Comparison of ENCODE assay signal across 10 mouse cellular contexts in genomic region chr12:84053679-84054391, GRCm38 (mm10). TPM values are rescaled to one million over a fixed set of nuclear protein-coding genes. Genes with fewer than 3 reads are reported as not detected.
A peak's percentile ranks its signal among the peaks of the same experiment; 100 is the strongest.
DNase-seq lines count a peak whose midpoint lies in the region; ATAC-seq and TF ChIP-seq lines count a peak whose summit lies in the region.
"Had no signal": no experiment of that assay in that cellular context is flagged by ENCODE, and none has a peak within 500 bp of the region (broad histone marks: within the 10 kb centered on the region; RNA-seq: fewer than 3 reads in every experiment).

No protein-coding gene starts in this region.

- H3K9me3 ChIP-seq in heart, embryonic 13.5 days, result 0 out of 2 replicates have a peak, but pooled peaks cover under 1% of the 10 kb centered on the region
- H3K9me3 ChIP-seq in midbrain, embryonic 12.5 days, result 0 out of 2 replicates have a peak, but pooled peaks cover 2% of the 10 kb centered on the region

- TF ChIP-seq POLR2A in cerebellum, adult 2 months (IDR thresholded peaks at IDR 0.05; ENCODE audit: borderline replicate concordance, insufficient read depth, low read length), result no peak

- H3K27me3 ChIP-seq in cerebellum, adult 2 months (ENCODE audit: control insufficient read depth, insufficient read depth, low read length), result no peaks in the 10 kb centered on the region
- H3K27me3 ChIP-seq in heart, embryonic 13.5 days (replicated peaks), result peaks cover 40% of the 10 kb centered on the region
- peaks cover 20% of the 10 kb centered on the region for H3K27me3 ChIP-seq in midbrain, embryonic 12.5 days

- DNase-seq in cerebellum, adult 2 months, result peak; percentile 14 to 28
- peak; percentile 64 for DNase-seq in brain, adult 2 months (ENCODE audit: low read depth, low spot score)
- DNase-seq in kidney, postnatal 10 days, result peak; percentile 64
- DNase-seq in thymus, postnatal 25 days, result no peak
- DNase-seq in T-cell, adult 2 months (ENCODE audit: low spot score), result no peak

- peak overlapping the region; percentile 5 for H3K4me3 ChIP-seq in cerebellum, adult 2 months (replicated peaks; ENCODE audit: insufficient read depth, low read depth, low read length)
- peak overlapping the region; percentile 59 for H3K4me3 ChIP-seq in heart, embryonic 13.5 days
- H3K4me3 ChIP-seq in midbrain, embryonic 12.5 days, result peak overlapping the region; percentile 49

- peak overlapping the region; percentile 74 for H3K9ac ChIP-seq in heart, embryonic 13.5 days
- peak overlapping the region; percentile 52 for H3K9ac ChIP-seq in midbrain, embryonic 12.5 days (replicated peaks)

- WGBS in cerebellum, adult 2 months, result 5% methylated on average over 39 of the region's 46 CpGs
- WGBS in heart, embryonic 13.5 days, result 3% methylated on average over 41 of the region's 46 CpGs
- WGBS in midbrain, embryonic 12.5 days, result 2% methylated on average over 41 of the region's 46 CpGs

- ATAC-seq in cerebellum, adult (ENCODE audit: insufficient number of reproducible peaks, low FRiP score, low TSS enrichment), result no peak
- ATAC-seq in heart, embryonic 13.5 days (ENCODE audit: extremely low read depth, insufficient number of reproducible peaks, low FRiP score, low TSS enrichment), result no peak
- no peak for ATAC-seq in midbrain, embryonic 12.5 days (ENCODE audit: low FRiP score, low read depth)

- TF ChIP-seq CTCF in cerebellum, adult 2 months (IDR thresholded peaks at IDR 0.05; ENCODE audit: borderline replicate concordance, insufficient read depth, low read depth, low read length), result no peak

- H3K36me3 ChIP-seq in heart, embryonic 13.5 days, result no peaks in the 10 kb centered on the region
- no peaks in the 10 kb centered on the region for H3K36me3 ChIP-seq in midbrain, embryonic 12.5 days

- no peak overlapping the region for H3K27ac ChIP-seq in cerebellum, adult 2 months (ENCODE audit: insufficient read depth, low read length)
- H3K27ac ChIP-seq in heart, embryonic 13.5 days (replicated peaks), result no peak overlapping the region
- no peak overlapping the region for H3K27ac ChIP-seq in midbrain, embryonic 12.5 days (replicated peaks)

- H3K4me2 ChIP-seq in heart, embryonic 13.5 days, result peak overlapping the region; percentile 90
- H3K4me2 ChIP-seq in midbrain, embryonic 12.5 days (replicated peaks), result peak overlapping the region; percentile 67

- no peaks in the 10 kb centered on the region for H3K4me1 ChIP-seq in cerebellum, adult 2 months (ENCODE audit: control insufficient read depth, insufficient read depth, low read length)
- H3K4me1 ChIP-seq in heart, embryonic 13.5 days, result peaks cover 8% of the 10 kb centered on the region
- 0 out of 2 replicates have a peak, but pooled peaks cover 3% of the 10 kb centered on the region for H3K4me1 ChIP-seq in midbrain, embryonic 12.5 days

RNA-seq across cellular contexts. Expression of gene Acot3, which starts 1.9 kb away (rescaled TPM):
- polyA plus RNA-seq in cerebellum, adult 2 months (2012; rRNA removed), result 0.61 and 0.62 TPM in 2 replicates
- 0.20 and 0.52 TPM in 2 replicates for polyA plus RNA-seq in heart, embryonic 13.5 days (2015; fragmentation: Nextera tagmentation; extraction: Ambion mirVana)
- polyA plus RNA-seq in midbrain, embryonic 12.5 days (2016; fragmentation: Nextera tagmentation; extraction: Ambion mirVana), result 0.58 and 0.61 TPM in 2 replicates
- polyA plus RNA-seq: gonadal fat pad, adult 2 months; spleen, adult 2 months had no signal

RNA-seq across cellular contexts. Expression of gene Gm49366, which starts 15.1 kb away (rescaled TPM):
- polyA plus RNA-seq in cerebellum, adult 2 months (2012; rRNA removed), result not detected in 2 replicates
- polyA plus RNA-seq in heart, embryonic 13.5 days (2015; fragmentation: Nextera tagmentation; extraction: Ambion mirVana), result not detected in 2 replicates
- not detected in 2 replicates for polyA plus RNA-seq in midbrain, embryonic 12.5 days (2016; fragmentation: Nextera tagmentation; extraction: Ambion mirVana)
- polyA plus RNA-seq: gonadal fat pad, adult 2 months; spleen, adult 2 months had no signal

RNA-seq across cellular contexts. Expression of gene Acot5, which starts 15.3 kb away (rescaled TPM):
- 1.1 and 1.3 TPM in 2 replicates for polyA plus RNA-seq in cerebellum, adult 2 months (2012; rRNA removed)
- 0.14 TPM in 1 of 2 replicates, not detected in the other for polyA plus RNA-seq in heart, embryonic 13.5 days (2015; fragmentation: Nextera tagmentation; extraction: Ambion mirVana)
- not detected in 2 replicates for polyA plus RNA-seq in midbrain, embryonic 12.5 days (2016; fragmentation: Nextera tagmentation; extraction: Ambion mirVana)
- polyA plus RNA-seq: spleen, adult 2 months had no signal

RNA-seq across cellular contexts. Expression of gene Acot4, which starts 15.7 kb away (rescaled TPM):
- 0.24 and 0.43 TPM in 2 replicates for polyA plus RNA-seq in cerebellum, adult 2 months (2012; rRNA removed)
- 0.19 and 0.66 TPM in 2 replicates for polyA plus RNA-seq in heart, embryonic 13.5 days (2015; fragmentation: Nextera tagmentation; extraction: Ambion mirVana)
- 0.18 and 0.67 TPM in 2 replicates for polyA plus RNA-seq in midbrain, embryonic 12.5 days (2016; fragmentation: Nextera tagmentation; extraction: Ambion mirVana)

RNA-seq across cellular contexts. Expression of gene Acot1, which starts 44.5 kb away (rescaled TPM):
- polyA plus RNA-seq in cerebellum, adult 2 months (2012; rRNA removed), result 18.2 and 19.3 TPM in 2 replicates
- 20.8 and 22.4 TPM in 2 replicates for polyA plus RNA-seq in heart, embryonic 13.5 days (2015; fragmentation: Nextera tagmentation; extraction: Ambion mirVana)
- polyA plus RNA-seq in midbrain, embryonic 12.5 days (2016; fragmentation: Nextera tagmentation; extraction: Ambion mirVana), result 44.3 and 50.8 TPM in 2 replicates

Comparison
In these comparisons a context has a peak if more than half of its experiments do, and no peak if none do; other contexts are left out.
1. DNase-seq: peak in cerebellum, adult 2 months (2 of 2), brain, adult 2 months (single experiment) and kidney, postnatal 10 days (single experiment); none in thymus, postnatal 25 days (single experiment) and T-cell, adult 2 months (single experiment).
2. H3K4me3 ChIP-seq: peak in every context shown above with its lines; median percentile 59 in heart, embryonic 13.5 days; 49 in midbrain, embryonic 12.5 days; 5 in cerebellum, adult 2 months.